Mouse (Mus musculus) thymus, postnatal 4 days (tissue): Measurements from ENCODE around the gene Prx.

Experiments
- DNase-seq: peaks from one replicate; pipeline ENCODE4 v3.0.0; 2021

The Prx gene

GRCm38 (mm10) chr7:27499036-27499435, at the start of gene Prx:
TSS of gene Prx (plus strand) at chr7:27499324.
- no peak for DNase-seq

- no peak for DNase-seq
Measured at GRCm38 (mm10) chr7:27451359-27451758, 47.8 kb upstream of the Prx start.

GRCm38 (mm10) chr7:27452206-27452770, 46.8 kb upstream of the Prx start:
- DNase-seq = no peak

DNA sequence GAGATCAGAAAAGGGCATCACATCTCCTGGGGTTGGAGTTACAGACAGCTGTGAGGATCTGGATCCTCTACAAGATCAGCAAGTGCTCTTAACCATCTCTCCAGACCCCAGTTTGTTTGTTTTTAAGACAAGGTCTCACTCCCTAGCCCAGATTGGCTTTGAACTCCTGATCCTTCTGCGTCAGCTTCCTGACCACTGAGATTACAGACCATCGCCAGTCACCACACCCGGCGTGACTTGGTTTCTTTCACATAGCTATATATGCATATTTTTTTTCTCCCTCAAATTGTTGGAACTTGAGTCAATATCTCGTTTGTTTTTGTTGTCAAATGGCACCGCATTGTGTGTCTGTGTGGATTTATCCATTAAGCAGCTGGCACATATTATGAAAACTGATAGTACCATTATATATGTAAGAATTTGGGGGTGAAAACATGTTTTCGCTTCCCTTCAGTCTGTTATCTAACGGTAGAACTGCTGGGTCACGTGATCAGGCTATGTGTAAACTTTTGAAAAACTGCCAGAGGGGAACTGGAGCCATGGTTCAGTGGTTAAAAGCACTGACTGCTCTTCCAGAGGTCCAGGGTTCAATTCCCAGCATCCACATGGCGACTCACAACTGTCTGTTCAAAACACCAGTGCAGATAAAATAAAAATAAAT, 44.5 kb upstream of the Prx start:
- no peak for DNase-seq

DNA sequence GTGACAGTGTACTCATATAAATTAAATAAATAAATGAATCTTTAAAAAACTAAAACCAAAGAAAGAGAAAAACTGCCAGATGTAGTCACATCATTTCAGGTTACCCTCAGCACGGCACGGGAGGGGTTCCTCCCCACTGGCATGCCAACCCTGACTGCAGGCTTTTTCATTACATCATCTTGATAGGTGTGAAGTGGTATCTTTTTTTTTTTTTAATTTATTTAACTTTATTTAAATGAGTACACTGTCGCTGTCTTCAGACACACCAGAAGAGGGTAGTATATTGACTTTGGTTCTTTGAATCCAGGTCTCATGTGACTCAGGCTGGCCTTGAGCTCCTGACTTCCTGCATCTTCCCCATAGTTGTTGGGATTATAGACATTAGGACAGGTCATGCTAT, 43.9 kb upstream of the Prx start:
- no peak for DNase-seq

DNA sequence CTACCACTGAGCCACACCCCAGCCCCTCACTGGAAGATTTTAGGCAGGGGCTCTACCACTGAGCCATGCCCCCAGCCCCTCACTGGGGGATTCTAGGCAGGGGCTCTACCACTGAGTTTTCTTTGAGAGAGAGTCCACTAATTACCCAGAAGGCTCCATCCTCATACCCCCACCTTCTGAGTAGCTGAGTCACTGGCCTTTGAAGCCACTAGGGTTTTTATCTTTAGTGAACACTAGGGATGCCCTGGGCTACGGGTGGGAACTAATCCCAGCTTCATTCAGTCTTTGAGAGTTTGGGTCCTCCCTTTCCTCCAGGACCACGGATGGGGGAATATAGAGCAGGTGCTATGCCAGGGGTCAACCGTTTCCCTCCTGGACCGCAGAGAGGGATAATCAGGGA, 40.5 kb upstream of the Prx start:
- no peak for DNase-seq

DNA sequence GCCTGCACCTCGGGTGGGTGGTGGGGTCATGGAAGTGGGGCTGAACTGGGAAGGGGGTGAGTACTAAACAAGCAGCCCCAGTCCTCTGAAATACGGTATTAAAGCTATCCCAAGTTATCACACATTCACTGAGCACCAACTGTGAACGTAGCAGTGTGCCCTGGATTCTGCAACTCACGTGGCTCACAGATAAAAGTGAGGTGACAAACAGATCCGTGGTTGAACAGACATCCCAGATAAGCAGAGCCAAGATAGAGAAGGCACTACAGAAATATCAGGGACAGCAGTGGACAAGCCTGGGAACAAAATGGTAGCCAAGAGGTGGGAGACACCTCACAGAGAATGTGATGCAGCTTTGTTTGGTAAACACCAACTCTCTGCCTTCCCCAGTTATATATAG, 39.5 kb upstream of the Prx start:
- DNase-seq = no peak

GRCm38 (mm10) chr7:27460477-27460876, 38.6 kb upstream of the Prx start:
- DNase-seq = no peak

GRCm38 (mm10) chr7:27467648-27468047, 31.5 kb upstream of the Prx start:
- DNase-seq = no peak

DNA sequence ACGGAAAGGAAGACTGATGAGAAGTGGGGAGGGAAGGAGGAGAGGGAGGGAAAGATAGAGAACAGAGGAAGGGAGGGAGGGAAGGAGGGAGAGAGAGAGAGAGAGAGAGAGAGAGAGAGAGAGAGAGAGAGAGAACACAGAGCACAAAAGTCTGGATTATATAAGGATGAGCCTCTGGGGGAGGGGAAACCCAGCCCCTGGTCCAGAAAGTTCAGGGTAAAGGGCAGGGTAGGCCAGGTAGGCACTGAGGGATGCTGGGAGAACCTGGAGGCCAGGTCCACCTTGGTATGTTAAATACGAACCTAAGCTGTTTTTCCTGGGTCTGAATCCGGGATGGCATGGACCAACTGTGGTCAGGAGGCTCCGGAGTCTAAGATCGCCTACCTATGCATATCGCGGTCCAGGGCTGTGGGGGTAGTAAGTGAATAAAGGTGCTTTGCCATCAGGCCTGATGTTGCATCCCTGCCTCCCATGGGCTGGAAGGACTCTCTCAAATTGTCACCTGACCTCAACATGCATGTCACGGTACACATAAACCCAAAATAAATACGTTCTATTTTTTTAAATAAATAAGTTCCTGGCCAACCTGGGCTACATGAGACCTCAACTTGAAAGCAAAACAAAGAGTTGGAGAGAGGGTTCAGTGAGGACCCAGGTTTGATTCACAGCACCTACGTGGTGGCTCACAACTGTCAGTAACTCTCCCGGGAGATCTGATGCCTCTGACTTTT, 27.6 kb upstream of the Prx start:
- DNase-seq = no peak

GRCm38 (mm10) chr7:27472596-27472995, 26.5 kb upstream of the Prx start:
- DNase-seq = peak; percentile 31

- peak; percentile 99 for DNase-seq
Measured at GRCm38 (mm10) chr7:27473156-27473834, 25.8 kb upstream of the Prx start, which contains the start of gene Sertad3. TSS of gene Sertad3 (plus strand) at chr7:27473768.

- no peak for DNase-seq
Measured at GRCm38 (mm10) chr7:27473835-27474489, 25.2 kb upstream of the Prx start.

- peak; percentile 92 for DNase-seq
Measured at GRCm38 (mm10) chr7:27474490-27474954, 24.6 kb upstream of the Prx start.

GRCm38 (mm10) chr7:27475596-27475995, 23.5 kb upstream of the Prx start:
- no peak for DNase-seq

- no peak for DNase-seq
Measured at GRCm38 (mm10) chr7:27476098-27476635, 23.0 kb upstream of the Prx start.

GRCm38 (mm10) chr7:27478561-27478960, 20.6 kb upstream of the Prx start:
- DNase-seq = no peak

GRCm38 (mm10) chr7:27479750-27480149, 19.4 kb upstream of the Prx start:
- DNase-seq = no peak

- DNase-seq = no peak
Measured at GRCm38 (mm10) chr7:27480506-27480905, 18.6 kb upstream of the Prx start.

DNA sequence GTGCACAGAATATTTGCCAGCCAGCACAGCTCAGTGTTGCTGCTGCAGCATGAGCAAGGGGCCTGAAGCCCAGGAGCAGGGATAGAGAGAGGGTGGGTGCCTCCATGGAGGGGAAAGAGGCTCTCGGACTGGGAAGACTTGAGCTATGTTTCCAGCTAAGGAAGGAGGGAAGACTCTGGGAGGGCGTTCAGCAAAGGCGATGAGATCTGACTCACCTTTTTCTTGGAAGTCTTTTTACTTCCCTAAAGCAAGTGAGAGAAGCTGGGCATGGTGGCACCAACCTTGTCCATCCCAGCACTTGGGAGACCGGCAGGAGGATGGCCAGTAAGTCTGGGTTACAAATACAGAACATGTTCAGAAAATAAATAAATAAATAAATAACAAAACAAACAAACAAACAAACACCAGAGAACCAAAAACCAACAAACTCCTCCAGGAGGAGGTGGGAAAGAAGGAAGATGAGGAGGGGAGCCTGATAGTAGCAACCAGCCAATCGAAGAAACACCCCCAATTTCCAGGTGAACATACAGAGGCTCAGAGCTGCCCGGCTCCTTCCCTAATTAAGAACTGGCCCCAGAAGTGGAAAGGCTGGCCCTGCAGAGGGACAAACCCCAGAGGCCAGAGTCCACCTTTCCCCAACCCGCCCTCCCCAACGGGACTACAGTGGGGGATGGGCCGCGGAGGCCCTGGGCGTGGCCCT, 18.0 kb upstream of the Prx start:
- DNase-seq = no peak

DNA sequence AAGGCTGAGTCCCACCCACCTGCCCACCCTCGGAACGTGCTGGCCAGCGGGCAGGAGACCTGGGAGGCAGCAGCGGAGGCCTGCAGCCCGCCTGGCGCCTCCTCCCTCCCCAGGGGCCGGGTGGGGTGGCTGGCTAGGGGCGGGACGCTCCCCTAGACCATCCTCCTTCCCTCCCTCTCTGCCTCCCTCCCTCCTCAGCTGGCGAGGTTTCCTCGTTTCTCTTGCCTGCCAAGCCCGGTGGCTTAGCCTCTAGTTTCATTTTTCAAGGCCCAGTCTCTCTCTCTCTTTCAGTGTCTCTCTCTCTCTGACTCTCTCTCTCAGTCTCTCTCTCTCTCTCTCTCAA, 17.5 kb upstream of the Prx start:
- peak; percentile 76 for DNase-seq

DNA sequence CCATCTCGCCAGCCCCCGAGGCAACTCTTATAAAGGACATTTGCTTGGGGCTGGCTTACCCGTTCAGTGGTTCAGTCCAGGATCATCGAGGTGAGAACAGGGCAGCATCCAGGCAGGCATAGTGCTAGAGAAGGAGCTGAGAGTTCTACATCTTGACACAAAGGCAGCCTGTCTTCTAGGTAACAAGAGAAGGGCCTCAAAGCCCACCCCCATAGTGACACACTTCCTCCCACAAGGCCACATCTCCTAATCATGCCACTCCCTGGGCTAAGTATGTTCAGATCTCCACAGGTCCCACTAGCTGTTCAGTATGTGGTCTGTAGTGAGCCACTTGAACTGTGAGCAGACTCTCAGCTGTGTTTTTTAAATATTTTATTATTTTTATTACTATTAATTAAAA, 15.3 kb upstream of the Prx start:
- DNase-seq = no peak
